Mouse (Mus musculus) left cerebral cortex, postnatal 25 days (tissue): Measurements from ENCODE around the gene Ppp1r13l. TPM values are rescaled to one million over a fixed set of nuclear protein-coding genes. Genes with fewer than 3 reads are reported as not detected.

Experiments used
- DNase-seq, 2 experiments: peaks; one replicate each; pipeline ENCODE4 v3.0.0; 2022; ENCODE audit warnings: low spot score in 2 of 2, mixed read lengths in 1 of 2
- intact Hi-C: fragments of 180-260 bp; cut with DNase I; formaldehyde crosslinking; loops from one replicate; pipeline ENCODE4 v1.15.1; 2025
- total RNA-seq, 2 experiments: library from RNA; stranded (reverse); gene quantifications; 2 replicates each; pipeline ENCODE4 v1.2.3; 2021

Gene Ppp1r13l
- total RNA-seq, 2 experiments from 2014 or later: 5.4 to 9.9 TPM

DNA sequence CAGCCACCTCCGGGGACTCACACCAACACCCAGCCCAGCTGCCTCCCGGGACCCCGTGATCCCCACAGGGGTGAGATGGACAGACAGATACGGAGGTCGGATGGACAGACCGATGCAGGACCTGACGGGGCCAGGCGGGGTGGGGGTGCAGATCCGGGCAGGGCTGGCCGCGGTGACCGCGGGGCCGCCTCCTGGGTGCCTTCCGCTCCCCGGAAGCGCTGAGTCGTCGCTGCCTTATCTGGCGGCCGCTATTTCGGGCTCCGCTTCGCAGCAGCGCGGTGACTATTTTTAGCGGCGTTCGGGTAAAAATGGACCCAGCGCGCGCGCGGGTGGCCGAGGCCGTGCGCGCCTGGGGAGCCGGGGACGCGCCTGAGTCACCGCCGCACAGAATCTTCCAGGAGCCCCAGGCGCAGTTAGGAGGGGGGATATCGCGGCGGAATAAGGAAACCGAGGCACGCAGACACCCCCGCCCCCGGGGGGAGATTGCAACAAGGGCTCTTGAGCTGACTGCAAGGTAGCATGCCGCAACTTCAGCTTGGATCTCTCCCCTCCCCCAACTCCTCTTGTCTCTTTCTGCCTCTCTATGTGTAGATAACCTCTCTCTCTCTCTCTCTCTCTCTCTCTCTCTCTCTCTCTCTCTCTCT, 26.7 kb upstream of the Ppp1r13l start:
- peak; percentile 85 to 94 for DNase-seq
- intact Hi-C loops: no loop called here

GRCm38 (mm10) chr7:19335583-19335982, 24.0 kb upstream of the Ppp1r13l start:
- intact Hi-C loops: no loop called here
- no peak for DNase-seq

DNA sequence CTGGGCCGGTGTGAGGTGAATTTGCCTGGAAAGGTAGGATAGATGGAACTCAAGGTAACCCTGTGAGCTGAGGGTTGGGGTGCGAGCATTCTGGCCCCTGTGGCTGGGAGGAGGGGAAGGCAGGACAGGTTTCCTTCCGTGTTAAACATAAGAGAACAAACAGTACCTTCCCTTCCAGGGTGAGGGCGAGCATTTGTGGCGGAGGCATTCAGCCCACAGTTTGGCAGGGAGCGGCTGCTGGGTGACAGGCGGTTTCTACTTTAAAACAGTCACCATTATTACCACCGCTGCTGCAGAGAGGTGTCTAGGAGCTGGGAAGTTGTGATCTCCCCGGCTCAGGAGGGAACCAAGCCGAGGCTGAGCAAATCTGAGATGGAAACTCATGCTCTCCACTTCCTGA, 22.4 kb upstream of the Ppp1r13l start:
- DNase-seq: peak in 1 of 2 experiments; percentile 73
- intact Hi-C loops: no loop called here

- DNase-seq: no peak
- intact Hi-C loops: no loop called here
These were observed 21.5 kb upstream of the Ppp1r13l start for GRCm38 (mm10) chr7:19338060-19338459.

DNA sequence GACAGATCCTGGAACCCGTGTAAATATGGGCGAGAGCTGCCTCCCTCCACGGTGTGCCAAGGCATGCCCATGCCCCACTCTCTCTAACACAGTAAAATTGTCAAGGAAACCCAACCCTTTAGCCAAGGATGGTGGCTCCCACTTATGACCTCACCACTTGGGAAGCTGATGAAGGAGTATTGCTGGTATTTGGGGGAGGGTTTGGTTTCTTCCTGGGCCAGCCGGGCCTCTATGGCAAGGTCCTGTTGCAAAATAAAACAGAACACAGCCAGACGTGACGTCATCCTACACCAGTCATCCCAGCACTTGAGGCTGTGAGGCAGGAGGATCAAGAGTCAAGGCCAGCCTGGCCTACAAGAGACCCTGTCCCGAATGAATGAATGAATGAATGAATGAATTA, 21.0 kb upstream of the Ppp1r13l start:
- DNase-seq: no peak
- intact Hi-C loops: no loop called here

DNA sequence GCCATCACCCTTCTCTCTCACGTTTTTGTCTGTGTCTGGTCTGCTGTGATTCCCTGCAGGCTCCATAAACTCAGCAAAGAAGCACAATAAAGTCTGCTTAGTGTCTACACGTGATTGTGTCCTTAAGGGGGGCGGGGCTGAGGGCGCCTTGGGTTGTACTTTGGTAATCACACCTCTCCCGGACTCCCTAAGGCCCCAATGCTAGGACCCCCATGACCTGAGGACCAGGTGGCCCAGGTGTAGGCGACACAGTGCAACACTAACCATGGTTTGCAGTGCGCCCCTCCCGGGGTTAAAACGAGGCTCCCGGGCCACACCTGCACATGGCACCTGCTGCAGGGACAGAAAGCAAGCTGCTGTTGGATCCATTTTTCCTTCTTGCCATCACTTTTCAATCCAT, 18.3 kb upstream of the Ppp1r13l start:
- intact Hi-C loops: no loop called here
- no peak for DNase-seq

- DNase-seq: peak; percentile 54 to 80
- intact Hi-C loops: loop anchor here (2.0 kb wide), 2 partner anchors 103 to 113 kb away; partner anchors contain the start of gene Opa3
These were observed 17.7 kb upstream of the Ppp1r13l start for GRCm38 (mm10) chr7:19341761-19342409.

DNA sequence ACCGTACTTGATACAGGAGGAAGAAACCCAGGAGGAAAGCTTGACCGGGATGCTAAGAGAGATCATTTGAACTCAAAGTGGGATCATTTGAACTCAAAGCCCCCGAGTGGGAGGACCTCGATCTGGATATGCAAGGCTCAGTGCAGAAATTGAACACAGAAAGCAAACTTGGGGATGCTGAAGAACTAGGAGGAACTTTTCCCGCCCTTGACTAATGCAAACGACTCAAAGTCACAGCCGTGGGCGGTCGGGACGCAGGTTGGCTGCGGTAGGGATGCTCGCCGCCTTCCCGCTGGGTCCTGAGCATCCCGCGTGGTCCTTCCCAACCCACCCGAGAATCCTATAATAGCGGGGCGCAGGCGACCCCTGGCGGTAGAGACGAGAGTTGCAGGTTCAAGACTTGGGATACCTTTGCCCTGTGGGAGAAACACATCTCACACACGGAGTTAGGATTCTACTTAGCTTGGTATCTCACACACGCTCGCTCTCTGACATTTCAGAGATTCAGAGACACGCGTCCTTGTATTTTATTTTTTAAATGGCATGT, 17.0 kb upstream of the Ppp1r13l start:
- DNase-seq: peak; percentile 89 to 94
- intact Hi-C loops: loop anchor here (1.0 to 2.0 kb wide), 3 partner anchors 42 to 114 kb away; partner anchors contain the start of gene Opa3

GRCm38 (mm10) chr7:19343210-19343808, 16.2 kb upstream of the Ppp1r13l start:
- peak; percentile 73 to 84 for DNase-seq
- intact Hi-C loops: loop anchor here (1.0 to 2.0 kb wide), 3 partner anchors 43 to 115 kb away; partner anchors contain the start of gene Opa3

- intact Hi-C loops: no loop called here
- DNase-seq: no peak
These were observed 15.2 kb upstream of the Ppp1r13l start, which contains the start of gene Ercc1 for GRCm38 (mm10) chr7:19344237-19344847. Ercc1 (plus strand) TSS chr7:19344778.

- peak; percentile 94 to 98 for DNase-seq
- intact Hi-C loops: no loop called here
These were observed 14.5 kb upstream of the Ppp1r13l start for GRCm38 (mm10) chr7:19344938-19345471.

DNA sequence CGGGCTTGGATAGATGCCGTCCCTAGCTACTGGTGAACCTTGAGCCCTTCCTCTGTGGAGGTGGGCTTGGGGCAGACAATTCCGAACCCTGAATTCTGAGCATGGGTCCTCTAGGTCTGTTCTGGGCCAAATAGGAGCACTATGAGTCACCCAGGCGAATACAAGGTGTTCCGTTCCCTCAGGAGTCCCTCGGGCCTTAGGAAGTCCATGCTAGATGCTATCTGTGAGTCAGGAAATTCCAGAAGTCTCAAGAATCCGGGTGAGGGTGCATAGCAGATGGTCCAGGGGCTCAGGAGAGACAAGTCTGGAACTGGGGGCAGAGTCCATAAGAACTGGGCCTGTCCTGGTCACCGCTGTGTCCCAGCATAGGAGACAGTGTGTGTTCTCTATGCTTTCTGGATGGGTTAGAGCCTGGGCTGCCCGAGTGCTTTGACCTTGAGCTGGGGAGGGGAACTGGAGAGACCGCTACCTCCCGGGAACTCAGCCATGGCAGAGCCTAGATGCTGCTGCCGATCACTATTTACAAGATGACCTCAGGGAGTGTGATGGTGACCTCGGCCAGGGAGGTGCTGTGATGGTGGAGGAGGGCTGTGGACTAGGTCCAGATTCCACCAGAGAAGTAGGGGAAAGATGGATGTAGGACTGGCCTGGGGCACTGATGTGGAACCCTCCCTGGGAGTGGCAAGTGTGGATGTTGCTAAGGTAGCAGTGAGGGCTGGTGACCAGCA, 10.2 kb upstream of the Ppp1r13l start:
- DNase-seq: no peak
- intact Hi-C loops: no loop called here

DNA sequence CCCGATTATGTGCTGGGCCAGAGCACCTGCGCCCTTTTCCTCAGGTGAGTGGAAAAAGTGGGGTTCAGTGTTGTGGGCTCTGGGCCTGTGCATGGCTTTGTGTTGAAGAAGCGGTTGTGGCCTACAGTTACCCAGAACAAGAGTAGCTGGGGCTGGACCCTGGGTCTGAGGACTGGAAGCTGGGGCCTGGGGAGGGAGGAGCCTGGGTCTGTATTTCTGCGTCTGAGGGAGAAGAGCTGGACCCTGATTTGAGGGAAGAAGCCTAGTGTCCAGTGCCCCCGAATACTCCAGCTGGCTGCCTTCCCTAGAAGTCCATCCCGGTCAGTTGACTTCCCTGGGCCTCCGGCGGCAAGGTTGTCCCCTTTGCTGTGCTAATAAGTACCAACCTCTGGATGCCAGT, 9.3 kb upstream of the Ppp1r13l start:
- intact Hi-C loops: no loop called here
- DNase-seq: no peak

GRCm38 (mm10) chr7:19354991-19355390, 4.6 kb upstream of the Ppp1r13l start:
- intact Hi-C loops: no loop called here
- DNase-seq: no peak

- DNase-seq: no peak
- intact Hi-C loops: no loop called here
These were observed 3.2 kb upstream of the Ppp1r13l start for GRCm38 (mm10) chr7:19356311-19356710.

- intact Hi-C loops: no loop called here
These were observed 1.9 kb upstream of the Ppp1r13l start for GRCm38 (mm10) chr7:19357381-19358375.

GRCm38 (mm10) chr7:19358634-19359033, 915 bp upstream of the Ppp1r13l start:
- intact Hi-C loops: no loop called here

More at GRCm38 (mm10) chr7:19357381-19358375, 1.9 kb upstream of the Ppp1r13l start:
- no peak for DNase-seq

More at GRCm38 (mm10) chr7:19358634-19359033, 915 bp upstream of the Ppp1r13l start:
- no peak for DNase-seq
